Mouse (Mus musculus) embryonic stem cell, embryonic (primary cell): ENCODE measurements around the gene Taf12.

ENCODE experiments used
- CTCF ChIA-PET, 4 experiments: fragments of 300-600 bp in 2 of 4; fragments of 350-600 bp in 2 of 4; sonication (Branson Sonifier 250); formaldehyde crosslinking; loops; one replicate each; lab custom pipeline; 2022; ENCODE audit warnings: inconsistent platforms in 2 of 4; lab: Charles Lee
- POLR2A ChIA-PET, 4 experiments: fragments of 300-600 bp in 2 of 4; fragments of 350-600 bp in 2 of 4; sonication (Branson Sonifier 250); formaldehyde crosslinking; loops; one replicate each; lab custom pipeline; 2022; ENCODE audit warnings: antibody characterized with exemption in 4 of 4, inconsistent platforms in 1 of 4; lab: Charles Lee

The Taf12 gene

GRCm38 (mm10) chr4:132274156-132274862 lies at the start of gene Taf12:
Gene Taf12, plus strand, starts transcription at chr4:132274375.
- ChIA-PET CTCF (interaction anchor here (0.6 to 1.9 kb wide), 12 partner anchors 12 to 427 kb away, joined by 3 to 12 read pairs (median 4); partner anchors contain the start of genes Gmeb1 (in 1 of the 4) and Rab42 (in 1 of the 4)), POLR2A (interaction anchor here (0.6 to 21.2 kb wide), 84 partner anchors 9 to 1253 kb away, joined by 3 to 593 read pairs (median 6); partner anchors contain the start of genes Rab42 (in 3 of the 4), Ythdf2 (in 3 of the 4), Gmeb1 (in 2 of the 4) and Ppp1r8 (in 2 of the 4))

GRCm38 (mm10) chr4:132230422-132230821 lies 43.8 kb upstream of the Taf12 start:
- ChIA-PET CTCF (no interaction called here), POLR2A (interaction anchor here in 2 of 4 experiments (0.5 to 1.5 kb wide), 2 partner anchors 16 to 40 kb away, joined by 3 to 4 read pairs; no protein-coding TSS in a partner anchor)

- CTCF ChIA-PET, result interaction anchor here in 1 of 4 experiments (0.7 kb wide), 1 partner anchor 1952 kb away, joined by 3 read pairs; the partner anchor contains the start of gene Cep85
- POLR2A ChIA-PET, result interaction anchor here in 2 of 4 experiments (1.0 to 2.0 kb wide), 4 partner anchors 8 to 33 kb away, joined by 3 to 6 read pairs (median 4); no protein-coding TSS in a partner anchor
These were observed 39.5 kb upstream of the Taf12 start for GRCm38 (mm10) chr4:132234710-132235109.

- ChIA-PET POLR2A (interaction anchor here in 3 of 4 experiments (0.6 to 6.9 kb wide), 28 partner anchors 10 to 275 kb away, joined by 3 to 49 read pairs (median 4); partner anchors contain the start of genes Taf12 (in 2 of the 3), Ythdf2 (in 2 of the 3) and Rcc1 (in 1 of the 3)), CTCF (interaction anchor here in 2 of 4 experiments (0.8 to 1.3 kb wide), 3 partner anchors 16 to 586 kb away, joined by 3 to 5 read pairs (median 3); no protein-coding TSS in a partner anchor)
These were observed 35.8 kb upstream of the Taf12 start for GRCm38 (mm10) chr4:132238356-132238755.

GRCm38 (mm10) chr4:132240367-132240766 lies 33.8 kb upstream of the Taf12 start:
- ChIA-PET CTCF (interaction anchor here in 1 of 4 experiments (2.2 kb wide), 1 partner anchor 28 kb away, joined by 7 read pairs; the partner anchor contains the start of gene Ythdf2), POLR2A (interaction anchor here in 1 of 4 experiments (2.0 to 6.9 kb wide), 2 partner anchors 14 to 34 kb away, joined by 14 to 49 read pairs; partner anchors contain the start of gene Taf12)

- ChIA-PET CTCF (interaction anchor here in 1 of 4 experiments (1.5 kb wide), 1 partner anchor 10 kb away, joined by 4 read pairs; no protein-coding TSS in a partner anchor), POLR2A (interaction anchor here in 3 of 4 experiments (0.9 to 6.9 kb wide), 5 partner anchors 13 to 41 kb away, joined by 3 to 49 read pairs (median 6); no protein-coding TSS in a partner anchor)
These were observed 33.0 kb upstream of the Taf12 start for GRCm38 (mm10) chr4:132241208-132241607.

GRCm38 (mm10) chr4:132245643-132246042 lies 28.5 kb upstream of the Taf12 start:
- CTCF ChIA-PET, result no interaction called here
- POLR2A ChIA-PET, result interaction anchor here in 2 of 4 experiments (0.6 to 17.6 kb wide), 4 partner anchors 9 to 29 kb away, joined by 3 to 309 read pairs (median 4); partner anchors contain the start of gene Taf12 (in 2 of the 2)

GRCm38 (mm10) chr4:132247451-132247997 lies 26.7 kb upstream of the Taf12 start:
- ChIA-PET CTCF (interaction anchor here in 1 of 4 experiments (0.7 kb wide), 1 partner anchor 438 kb away, joined by 3 read pairs; no protein-coding TSS in a partner anchor), POLR2A (interaction anchor here in 3 of 4 experiments (0.6 to 18.5 kb wide), 8 partner anchors 9 to 298 kb away, joined by 3 to 401 read pairs (median 4); partner anchors contain the start of gene Taf12 (in 2 of the 3))

- CTCF ChIA-PET, result interaction anchor here in 1 of 4 experiments (1.1 to 2.6 kb wide), 2 partner anchors 10 to 40 kb away, joined by 4 to 6 read pairs; partner anchors contain the start of gene Ythdf2
- POLR2A ChIA-PET, result interaction anchor here (0.7 to 18.5 kb wide), 21 partner anchors 9 to 102 kb away, joined by 3 to 401 read pairs (median 4); partner anchors contain the start of genes Taf12 (in 2 of the 4), Gmeb1 (in 1 of the 4), Rcc1 (in 1 of the 4) and Ythdf2 (in 1 of the 4)
These were observed 22.6 kb upstream of the Taf12 start for GRCm38 (mm10) chr4:132251596-132251995.

GRCm38 (mm10) chr4:132253128-132253527 lies 21.0 kb upstream of the Taf12 start:
- POLR2A ChIA-PET, result interaction anchor here (0.6 to 18.5 kb wide), 22 partner anchors 8 to 261 kb away, joined by 3 to 401 read pairs (median 5); partner anchors contain the start of genes Gmeb1 (in 2 of the 4), Taf12 (in 2 of the 4), Trnau1ap (in 1 of the 4) and Ythdf2 (in 1 of the 4)
- CTCF ChIA-PET, result interaction anchor here in 2 of 4 experiments (0.5 to 2.6 kb wide), 3 partner anchors 39 to 349 kb away, joined by 3 to 10 read pairs (median 6); partner anchors contain the start of gene Ythdf2 (in 1 of the 2)

GRCm38 (mm10) chr4:132253622-132254021 lies 20.6 kb upstream of the Taf12 start:
- ChIA-PET POLR2A (interaction anchor here (0.6 to 18.5 kb wide), 23 partner anchors 7 to 715 kb away, joined by 3 to 401 read pairs (median 6); partner anchors contain the start of genes Taf12 (in 2 of the 4), Gmeb1 (in 1 of the 4), Trnau1ap (in 1 of the 4) and Ythdf2 (in 1 of the 4)), CTCF (interaction anchor here in 1 of 4 experiments (0.8 kb wide), 1 partner anchor 38 kb away, joined by 3 read pairs; no protein-coding TSS in a partner anchor)

- ChIA-PET POLR2A (interaction anchor here (0.6 to 18.5 kb wide), 31 partner anchors 9 to 1781 kb away, joined by 3 to 401 read pairs (median 5); partner anchors contain the start of genes Taf12 (in 2 of the 4), Rcc1 (in 1 of the 4) and Ythdf2 (in 1 of the 4)), CTCF (interaction anchor here (0.5 to 1.6 kb wide), 10 partner anchors 15 to 314 kb away, joined by 3 to 8 read pairs (median 4); partner anchors contain the start of gene Ythdf2 (in 1 of the 4))
These were observed 19.2 kb upstream of the Taf12 start for GRCm38 (mm10) chr4:132254986-132255385.

- CTCF ChIA-PET, result interaction anchor here in 3 of 4 experiments (0.6 to 1.6 kb wide), 5 partner anchors 18 to 352 kb away, joined by 3 to 4 read pairs (median 3); partner anchors contain the start of gene Taf12 (in 1 of the 3)
- POLR2A ChIA-PET, result interaction anchor here (0.7 to 18.5 kb wide), 40 partner anchors 8 to 977 kb away, joined by 3 to 401 read pairs (median 4); partner anchors contain the start of genes Taf12 (in 2 of the 4), Ythdf2 (in 2 of the 4) and Rcc1 (in 1 of the 4)
These were observed 17.8 kb upstream of the Taf12 start for GRCm38 (mm10) chr4:132256384-132256783.

- CTCF ChIA-PET, result no interaction called here
These were observed 14.9 kb upstream of the Taf12 start for GRCm38 (mm10) chr4:132259248-132259647.

GRCm38 (mm10) chr4:132260404-132261379 lies 13.5 kb upstream of the Taf12 start:
- POLR2A ChIA-PET, result interaction anchor here (0.6 to 18.5 kb wide), 42 partner anchors 8 to 253 kb away, joined by 3 to 401 read pairs (median 4); partner anchors contain the start of genes Taf12 (in 3 of the 4), Trnau1ap (in 2 of the 4), Rcc1 (in 1 of the 4) and Sesn2 (in 1 of the 4)
- CTCF ChIA-PET, result interaction anchor here in 2 of 4 experiments (0.5 to 0.7 kb wide), 4 partner anchors 49 to 258 kb away, joined by 3 read pairs; partner anchors contain the start of gene Ythdf2 (in 1 of the 2)

More at GRCm38 (mm10) chr4:132259248-132259647, 14.9 kb upstream of the Taf12 start:
- POLR2A ChIA-PET, result interaction anchor here (1.0 to 18.5 kb wide), 14 partner anchors 8 to 251 kb away, joined by 3 to 401 read pairs (median 5); partner anchors contain the start of genes Taf12 (in 2 of the 4), Rcc1 (in 1 of the 4) and Sesn2 (in 1 of the 4)
